Mouse (Mus musculus) midbrain, postnatal 0 days (tissue): Measurements from ENCODE around the gene Ttc17. TPM values are rescaled to one million over a fixed set of nuclear protein-coding genes. Genes with fewer than 3 reads are reported as not detected.

ENCODE experiments used
- ATAC-seq: fragments of 200-750 bp; cut with Nextera tagmentation; 2 replicates; pipeline ENCODE4 v1.8.0; 2017; ENCODE audit warnings: moderate number of reproducible peaks, mild to moderate bottlenecking, moderate TSS enrichment, moderate library complexity; ENCODE audit not compliant: low FRiP score
- DNase-seq: peaks from one replicate; pipeline ENCODE4 v3.0.0-alpha.2; 2015; ENCODE audit warnings: low spot score
- H3K27ac ChIP-seq: fragments of 300-500 bp; sonication (generic); 2 replicates; pipeline ENCODE4 v1.5.1; 2014; ENCODE audit warnings: low read depth, mild to moderate bottlenecking, low read length, mixed read lengths
- H3K27me3 ChIP-seq: fragments of 300-500 bp; sonication (generic); 2 replicates; pipeline ENCODE4 v1.6.1; 2014; ENCODE audit warnings: low read length, control low read depth, mixed read lengths; ENCODE audit not compliant: insufficient read depth
- H3K36me3 ChIP-seq: fragments of 300-500 bp; sonication (generic); 2 replicates; pipeline ENCODE4 v1.6.1; 2014; ENCODE audit warnings: low read length, control low read depth, mixed read lengths; ENCODE audit not compliant: insufficient read depth
- H3K4me1 ChIP-seq: fragments of 300-500 bp; sonication (generic); 2 replicates; pipeline ENCODE4 v1.6.1; 2014; ENCODE audit warnings: mild to moderate bottlenecking, control low read depth, antibody characterized with exemption, low read length, mixed read lengths; ENCODE audit not compliant: insufficient read depth
- H3K4me2 ChIP-seq: fragments of 300-500 bp; sonication (generic); 2 replicates; pipeline ENCODE4 v1.6.1; 2014; ENCODE audit warnings: low read depth, mild to moderate bottlenecking, low read length, mixed read lengths; ENCODE audit not compliant: poor library complexity, severe bottlenecking
- H3K4me3 ChIP-seq: fragments of 300-500 bp; sonication (generic); 2 replicates; pipeline ENCODE4 v1.5.1; 2014; ENCODE audit warnings: low read depth, mild to moderate bottlenecking, low read length, moderate library complexity
- H3K9ac ChIP-seq: fragments of 300-500 bp; sonication (generic); replicated peaks from 2 replicates; pipeline ENCODE4 v1.6.1; 2014; ENCODE audit warnings: mild to moderate bottlenecking, low read length, moderate library complexity, mixed read lengths; ENCODE audit not compliant: poor library complexity, severe bottlenecking
- H3K9me3 ChIP-seq: fragments of 300-500 bp; sonication (generic); 2 replicates; pipeline ENCODE4 v1.6.1; 2016; ENCODE audit warnings: low read length, control low read depth
- CTCF ChIP-seq: IDR thresholded peaks from 2 replicates; pipeline ENCODE4 v1.5.1; 2016; ENCODE audit warnings: antibody characterized with exemption, mild to moderate bottlenecking
- WGBS: fragments of 180-500 bp; shearing (Covaris S2); extraction: QIAGEN DNeasy Blood & Tissue Kit; methylation state at CpG from one replicate; pipeline ENCODE4 v1.1.7; 2014; 5-methylcytosine and 5-hydroxymethylcytosine counted together
- polyA plus RNA-seq: library from polyadenylated mRNA; unstranded; fragments of >200 nt; fragmentation: Nextera tagmentation; extraction: Ambion mirVana; gene quantifications from 2 replicates; pipeline ENCODE4 v1.2.1, GENCODE M21; 2015
- total RNA-seq: library from RNA; depleted of rRNA; stranded (reverse); fragments of >200 nt; gene quantifications from 2 replicates; pipeline ENCODE4 v1.2.3, GENCODE M21; 2014

The Ttc17 gene
- total and polyA plus RNA-seq, 2 experiments from 2014 or later = 20.2 to 24.3 TPM

DNA sequence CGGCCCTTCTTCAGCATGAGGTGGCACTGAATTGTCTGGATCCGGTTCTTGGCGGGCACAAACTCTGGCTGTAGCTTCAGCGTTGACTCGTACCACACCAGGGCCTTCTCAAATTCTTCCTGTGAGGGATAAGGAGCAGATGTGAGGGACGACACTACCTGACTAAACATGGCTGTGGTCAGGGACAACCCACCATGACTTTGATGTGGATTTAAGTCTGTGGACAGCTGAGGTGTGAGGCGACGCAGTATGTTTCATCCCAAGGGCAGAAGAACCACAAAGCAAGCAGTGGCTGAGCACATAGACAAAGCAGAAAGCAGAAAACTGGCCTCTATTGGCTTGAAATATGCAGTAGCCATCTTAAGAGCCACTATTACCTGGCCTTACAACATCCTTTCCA, 104.7 kb downstream of the Ttc17 start:
- no peak overlapping the region for H3K27ac ChIP-seq
- H3K27me3 ChIP-seq = no peaks in the 10 kb centered on the region
- H3K4me3 ChIP-seq = no peak overlapping the region
- no peak for TF ChIP-seq CTCF
- H3K9me3 ChIP-seq = 0 out of 2 replicates have a peak, but pooled peaks cover 5% of the 10 kb centered on the region
- no peak overlapping the region for H3K4me2 ChIP-seq
- H3K4me1 ChIP-seq = no peaks in the 10 kb centered on the region
- H3K36me3 ChIP-seq = peaks cover 43% of the 10 kb centered on the region
- ATAC-seq (no peak), DNase-seq (no peak)
- WGBS = 94% methylated on average over 8 of the region's 8 CpGs
- no peak overlapping the region for H3K9ac ChIP-seq

GRCm38 (mm10) chr2:94297467-94297866, 109.0 kb downstream of the Ttc17 start:
- no peak overlapping the region for H3K4me2 ChIP-seq
- no peak overlapping the region for H3K27ac ChIP-seq
- H3K9ac ChIP-seq = no peak overlapping the region
- H3K4me1 ChIP-seq = no peaks in the 10 kb centered on the region
- ATAC-seq (no peak), DNase-seq (no peak)
- 0 out of 2 replicates have a peak, but pooled peaks cover 5% of the 10 kb centered on the region for H3K9me3 ChIP-seq
- H3K4me3 ChIP-seq = no peak overlapping the region
- H3K27me3 ChIP-seq = no peaks in the 10 kb centered on the region
- 56% methylated on average over 3 of the region's 3 CpGs for WGBS
- TF ChIP-seq CTCF = no peak
- peaks cover 30% of the 10 kb centered on the region for H3K36me3 ChIP-seq

DNA sequence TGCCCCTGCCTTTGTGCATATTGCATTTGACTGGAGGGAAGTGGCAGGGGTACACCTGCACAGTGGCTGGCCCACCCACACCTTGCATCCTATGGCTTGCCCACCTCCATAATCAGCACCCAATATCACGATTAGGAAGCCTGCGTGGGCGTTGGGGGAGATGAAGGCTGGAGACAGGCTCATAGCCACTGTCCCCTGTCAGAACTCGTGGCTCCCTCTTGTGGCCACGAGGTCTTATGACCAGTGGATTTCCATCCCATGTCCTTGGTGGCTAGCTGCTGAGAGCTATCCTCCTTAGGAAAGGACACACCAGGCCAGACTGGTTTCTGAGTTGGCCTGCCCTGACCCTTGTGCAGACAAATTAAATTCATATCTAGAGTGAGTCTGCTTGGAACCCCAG, 116.0 kb downstream of the Ttc17 start:
- Histone ChIP-seq H3K4me1 (peaks cover 19% of the 10 kb centered on the region), H3K4me3 (no peak overlapping the region), H3K4me2 (no peak overlapping the region), H3K9ac (no peak overlapping the region), H3K27me3 (no peaks in the 10 kb centered on the region), H3K9me3 (no peaks in the 10 kb centered on the region), H3K27ac (no peak overlapping the region), H3K36me3 (no peaks in the 10 kb centered on the region)
- ATAC-seq (peak; percentile 45; the same call in 1 of the 2 replicates), DNase-seq (peak; percentile 90)
- peak; percentile 95 for TF ChIP-seq CTCF
- WGBS = 1% methylated on average over 5 of the region's 5 CpGs

- Histone ChIP-seq H3K4me3 (no peak overlapping the region), H3K9me3 (no peaks in the 10 kb centered on the region), H3K36me3 (no peaks in the 10 kb centered on the region), H3K27me3 (no peaks in the 10 kb centered on the region), H3K27ac (no peak overlapping the region), H3K4me2 (no peak overlapping the region), H3K9ac (0 out of 2 replicates have a peak overlapping the region, but pooled peaks have one; percentile 26), H3K4me1 (peaks cover 19% of the 10 kb centered on the region)
- DNase-seq (no peak), ATAC-seq (no peak)
- no peak for TF ChIP-seq CTCF
- WGBS = 25% methylated on average over 6 of the region's 6 CpGs
These were observed 116.8 kb downstream of the Ttc17 start for GRCm38 (mm10) chr2:94289659-94290058.

DNA sequence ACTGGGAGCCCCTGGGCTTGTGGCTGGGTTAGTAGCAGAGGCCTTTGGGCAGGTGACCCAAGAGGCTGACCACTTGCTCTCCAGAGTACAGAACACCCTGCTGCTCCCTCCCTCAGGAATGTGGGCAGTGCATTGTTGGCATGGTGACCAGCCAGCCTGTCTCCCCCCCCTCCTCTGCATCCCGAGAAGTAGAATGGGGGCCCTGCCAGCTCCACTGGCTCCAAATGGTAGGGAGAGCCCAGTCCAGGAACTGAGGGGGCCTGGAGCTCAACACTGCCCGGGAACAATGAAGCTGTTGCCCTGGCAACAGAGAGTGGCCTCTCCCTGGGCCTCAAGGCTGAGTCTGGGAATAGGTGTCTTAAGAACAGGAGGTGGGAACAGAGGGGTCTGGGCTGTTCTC, 117.3 kb downstream of the Ttc17 start:
- H3K9ac ChIP-seq = 0 out of 2 replicates have a peak overlapping the region, but pooled peaks have one; percentile 26

DNA sequence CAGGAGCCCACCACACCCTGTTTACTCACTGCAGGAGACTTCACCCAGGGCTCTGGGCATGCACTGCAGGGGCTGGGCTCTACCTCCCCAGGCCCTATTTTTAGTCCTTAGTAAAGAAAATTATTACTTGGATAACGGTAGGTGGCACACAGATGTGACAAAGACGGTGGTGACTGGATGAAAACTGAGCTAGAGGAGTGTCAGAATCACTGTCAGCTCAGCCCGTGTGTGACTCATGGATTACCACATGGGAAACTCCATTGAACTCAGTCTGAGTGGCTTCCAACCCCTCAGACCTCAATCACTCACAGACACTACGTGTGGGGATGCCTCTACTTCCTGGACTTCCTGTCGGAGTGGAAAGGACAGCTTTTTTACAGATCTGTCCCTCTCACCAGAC, 118.4 kb downstream of the Ttc17 start:
- H3K9ac ChIP-seq = no peak overlapping the region
- no peaks in the 10 kb centered on the region for H3K36me3 ChIP-seq
- DNase-seq = no peak
- H3K27me3 ChIP-seq = no peaks in the 10 kb centered on the region
- no peak overlapping the region for H3K4me3 ChIP-seq
- H3K27ac ChIP-seq = 0 out of 2 replicates have a peak overlapping the region, but pooled peaks have one; percentile 26
- ATAC-seq = no peak
- no peak overlapping the region for H3K4me2 ChIP-seq
- no peak for TF ChIP-seq CTCF
- H3K4me1 ChIP-seq = peaks cover 19% of the 10 kb centered on the region
- no peaks in the 10 kb centered on the region for H3K9me3 ChIP-seq
- WGBS = 23% methylated on average over 5 of the region's 5 CpGs

More for the DNA sequence above, 117.3 kb downstream of the Ttc17 start:
- H3K4me3 ChIP-seq = no peak overlapping the region
- WGBS = 0% methylated on average over 2 of the region's 2 CpGs
- no peaks in the 10 kb centered on the region for H3K27me3 ChIP-seq
- DNase-seq (peak; percentile 75), ATAC-seq (peak; percentile 75)
- H3K4me1 ChIP-seq = peaks cover 19% of the 10 kb centered on the region
- H3K4me2 ChIP-seq = no peak overlapping the region
- H3K36me3 ChIP-seq = no peaks in the 10 kb centered on the region
- no peak overlapping the region; the same call in 1 of the 2 replicates for H3K27ac ChIP-seq
- TF ChIP-seq CTCF = no peak
- no peaks in the 10 kb centered on the region for H3K9me3 ChIP-seq
